Mouse (Mus musculus) retina, postnatal 1 day (tissue): Measurements from ENCODE around the gene Trmt10b.

Source experiments
- DNase-seq: peaks from one replicate; pipeline ENCODE4 v3.0.0-alpha.2; 2012

Gene Trmt10b

GRCm38 (mm10) chr4:45342286-45343155, 45.6 kb downstream of the Trmt10b start, which contains the start of gene Exosc3:
Gene Exosc3 (minus strand): TSS chr4:45342732.
- DNase-seq, result no peak

GRCm38 (mm10) chr4:45356653-45357052, 59.7 kb downstream of the Trmt10b start:
- DNase-seq, result no peak
